ENCODE assay signal across 10 mouse cellular contexts in the genomic region with DNA sequence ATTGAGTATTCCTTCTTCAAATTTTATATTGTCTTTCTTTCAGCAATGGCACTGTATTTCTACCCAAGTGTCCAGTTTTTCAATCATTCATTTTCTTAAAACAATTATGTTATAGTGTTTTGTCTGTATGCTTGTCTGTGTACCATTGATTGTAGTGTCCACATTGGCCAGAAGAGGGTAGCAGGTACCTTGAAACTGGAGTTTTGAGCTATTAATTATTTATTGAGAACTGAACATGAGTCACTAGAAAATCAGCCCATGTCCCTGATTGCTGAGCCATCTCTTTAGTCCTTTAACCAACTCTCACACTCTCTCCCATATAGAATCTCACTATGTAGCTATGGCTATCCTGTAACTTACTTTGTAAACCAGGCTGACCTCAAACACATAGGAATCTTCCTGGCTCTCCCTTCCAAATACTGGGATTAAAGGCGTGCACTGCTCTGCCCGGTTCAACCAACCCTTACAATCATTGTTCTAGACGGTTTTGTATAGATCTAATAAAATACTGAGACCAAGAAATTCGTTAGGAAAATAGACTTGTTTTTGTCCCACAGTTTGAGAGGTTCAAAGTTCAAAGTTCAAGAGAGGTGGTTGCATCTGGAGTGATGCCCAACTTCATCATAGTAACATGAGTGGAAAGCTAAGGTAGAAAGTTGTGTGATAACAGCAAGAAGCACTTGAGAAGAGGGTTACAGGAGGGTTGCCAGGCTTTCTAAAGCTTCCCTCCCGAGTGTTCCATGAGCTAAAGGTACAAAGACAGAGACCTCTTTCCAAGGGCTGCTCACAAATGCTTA.
A peak's percentile ranks its signal among the peaks of the same experiment; 100 is the strongest.
DNase-seq lines count a peak whose midpoint lies in the region; ATAC-seq and TF ChIP-seq lines count a peak whose summit lies in the region.
"Had no signal": no experiment of that assay in that cellular context is flagged by ENCODE, and none has a peak within 500 bp of the region (broad histone marks: within the 10 kb centered on the region; RNA-seq: fewer than 3 reads in every experiment).

No protein-coding gene starts in this region.

- TF ChIP-seq CTCF in intestine, postnatal 0 days (IDR thresholded peaks at IDR 0.05; ENCODE audit: low read depth), result peak; percentile 30; the same call in 1 of the 2 replicates

- no peak overlapping the region for H3K27ac ChIP-seq in intestine, postnatal 0 days (ENCODE audit: low read depth, low read length)
- no peak overlapping the region for H3K27ac ChIP-seq in intestine, embryonic 15.5 days
- no peak overlapping the region for H3K27ac ChIP-seq in midbrain, embryonic 14.5 days (replicated peaks; ENCODE audit: low read depth, low read length)
- H3K27ac ChIP-seq in midbrain, embryonic 10.5 days (replicated peaks), result no peak overlapping the region
- H3K27ac ChIP-seq in limb, embryonic 10.5 days, result no peak overlapping the region
- no peak overlapping the region for H3K27ac ChIP-seq in heart, embryonic 12.5 days (ENCODE audit: poor library complexity, severe bottlenecking)
- H3K27ac ChIP-seq: gastrocnemius, adult 2 months; liver, embryonic 13.5 days; stomach, embryonic 15.5 days had no signal

- 59% methylated on average over 5 of the region's 5 CpGs for WGBS in intestine, postnatal 0 days
- 62% methylated on average over 5 of the region's 5 CpGs for WGBS in intestine, embryonic 15.5 days
- WGBS in midbrain, embryonic 14.5 days, result 68% methylated on average over 5 of the region's 5 CpGs
- WGBS in midbrain, embryonic 10.5 days, result 72% methylated on average over 5 of the region's 5 CpGs
- 73% methylated on average over 5 of the region's 5 CpGs for WGBS in limb, embryonic 10.5 days
- WGBS in heart, embryonic 12.5 days, result 62% methylated on average over 5 of the region's 5 CpGs

- H3K9ac ChIP-seq in intestine, postnatal 0 days (ENCODE audit: low read depth, low read length), result no peak overlapping the region
- H3K9ac ChIP-seq in intestine, embryonic 15.5 days, result no peak overlapping the region
- H3K9ac ChIP-seq in midbrain, embryonic 14.5 days (replicated peaks; ENCODE audit: low read length), result no peak overlapping the region
- no peak overlapping the region for H3K9ac ChIP-seq in heart, embryonic 12.5 days
- H3K9ac ChIP-seq: liver, embryonic 13.5 days; stomach, embryonic 15.5 days had no signal

- H3K36me3 ChIP-seq in intestine, postnatal 0 days (ENCODE audit: control insufficient read depth, insufficient read depth), result no peaks in the 10 kb centered on the region
- no peaks in the 10 kb centered on the region for H3K36me3 ChIP-seq in intestine, embryonic 15.5 days
- no peaks in the 10 kb centered on the region for H3K36me3 ChIP-seq in midbrain, embryonic 14.5 days (ENCODE audit: control insufficient read depth, insufficient read depth, low read length)
- no peaks in the 10 kb centered on the region for H3K36me3 ChIP-seq in midbrain, embryonic 10.5 days
- no peaks in the 10 kb centered on the region for H3K36me3 ChIP-seq in limb, embryonic 10.5 days
- H3K36me3 ChIP-seq in heart, embryonic 12.5 days, result no peaks in the 10 kb centered on the region
- H3K36me3 ChIP-seq: liver, embryonic 13.5 days; stomach, embryonic 15.5 days had no signal

- H3K4me3 ChIP-seq in intestine, postnatal 0 days (ENCODE audit: low read depth, low read length), result no peak overlapping the region
- no peak overlapping the region for H3K4me3 ChIP-seq in intestine, embryonic 15.5 days (replicated peaks)
- H3K4me3 ChIP-seq in midbrain, embryonic 14.5 days (replicated peaks; ENCODE audit: low read depth, low read length), result no peak overlapping the region
- H3K4me3 ChIP-seq in midbrain, embryonic 10.5 days, result no peak overlapping the region
- H3K4me3 ChIP-seq in limb, embryonic 10.5 days, result no peak overlapping the region
- no peak overlapping the region for H3K4me3 ChIP-seq in heart, embryonic 12.5 days
- H3K4me3 ChIP-seq: gastrocnemius, adult 2 months; liver, embryonic 13.5 days; stomach, embryonic 15.5 days had no signal

- H3K4me1 ChIP-seq in intestine, postnatal 0 days (replicated peaks; ENCODE audit: control insufficient read depth, insufficient read depth, low read length), result no peaks in the 10 kb centered on the region
- H3K4me1 ChIP-seq in intestine, embryonic 15.5 days (replicated peaks), result no peaks in the 10 kb centered on the region
- H3K4me1 ChIP-seq in midbrain, embryonic 14.5 days (ENCODE audit: control insufficient read depth, insufficient read depth, low read length), result no peaks in the 10 kb centered on the region
- H3K4me1 ChIP-seq in midbrain, embryonic 10.5 days, result no peaks in the 10 kb centered on the region
- H3K4me1 ChIP-seq in limb, embryonic 10.5 days, result no peaks in the 10 kb centered on the region
- H3K4me1 ChIP-seq in heart, embryonic 12.5 days (replicated peaks), result no peaks in the 10 kb centered on the region
- H3K4me1 ChIP-seq: liver, embryonic 13.5 days; stomach, embryonic 15.5 days had no signal

- DNase-seq in midbrain, embryonic 14.5 days, result peak; percentile 60
- DNase-seq in midbrain, embryonic 10.5 days (ENCODE audit: low spot score), result no peak
- DNase-seq in brain, adult 2 months (ENCODE audit: low read depth, low spot score), result peak; percentile 19
- no peak for DNase-seq in limb, embryonic 10.5 days (ENCODE audit: low spot score)
- DNase-seq: gastrocnemius, adult 2 months; liver, embryonic 13.5 days had no signal

- H3K4me2 ChIP-seq in intestine, postnatal 0 days (replicated peaks; ENCODE audit: low read depth), result no peak overlapping the region
- no peak overlapping the region for H3K4me2 ChIP-seq in intestine, embryonic 15.5 days (replicated peaks)
- no peak overlapping the region for H3K4me2 ChIP-seq in midbrain, embryonic 14.5 days (ENCODE audit: low read length)
- H3K4me2 ChIP-seq in heart, embryonic 12.5 days, result no peak overlapping the region
- H3K4me2 ChIP-seq: liver, embryonic 13.5 days; stomach, embryonic 15.5 days had no signal

- H3K9me3 ChIP-seq in intestine, postnatal 0 days (ENCODE audit: control insufficient read depth), result no peaks in the 10 kb centered on the region
- no peaks in the 10 kb centered on the region for H3K9me3 ChIP-seq in intestine, embryonic 15.5 days
- H3K9me3 ChIP-seq in midbrain, embryonic 14.5 days (ENCODE audit: control insufficient read depth, low read length), result no peaks in the 10 kb centered on the region
- no peaks in the 10 kb centered on the region for H3K9me3 ChIP-seq in midbrain, embryonic 10.5 days (replicated peaks)
- H3K9me3 ChIP-seq in limb, embryonic 10.5 days (replicated peaks), result no peaks in the 10 kb centered on the region
- no peaks in the 10 kb centered on the region for H3K9me3 ChIP-seq in heart, embryonic 12.5 days (replicated peaks)
- H3K9me3 ChIP-seq: liver, embryonic 13.5 days; stomach, embryonic 15.5 days had no signal

- no peaks in the 10 kb centered on the region for H3K27me3 ChIP-seq in intestine, postnatal 0 days (replicated peaks; ENCODE audit: control insufficient read depth, insufficient read depth, low read length)
- no peaks in the 10 kb centered on the region for H3K27me3 ChIP-seq in intestine, embryonic 15.5 days (replicated peaks)
- no peaks in the 10 kb centered on the region for H3K27me3 ChIP-seq in midbrain, embryonic 14.5 days (ENCODE audit: control insufficient read depth, insufficient read depth, low read length)
- no peaks in the 10 kb centered on the region for H3K27me3 ChIP-seq in midbrain, embryonic 10.5 days (ENCODE audit: low read depth, poor library complexity, severe bottlenecking)
- H3K27me3 ChIP-seq in limb, embryonic 10.5 days (ENCODE audit: low read depth, poor library complexity, severe bottlenecking), result no peaks in the 10 kb centered on the region
- no peaks in the 10 kb centered on the region for H3K27me3 ChIP-seq in heart, embryonic 12.5 days (replicated peaks)
- H3K27me3 ChIP-seq: liver, embryonic 13.5 days; stomach, embryonic 15.5 days had no signal

- ATAC-seq in intestine, postnatal 0 days, result no peak
- ATAC-seq in intestine, embryonic 15.5 days, result no peak
- ATAC-seq in midbrain, embryonic 14.5 days (ENCODE audit: low FRiP score, low TSS enrichment), result no peak
- no peak for ATAC-seq in heart, embryonic 12.5 days (ENCODE audit: insufficient number of reproducible peaks, low FRiP score)

Comparison
In these comparisons a context has a peak if more than half of its experiments do, and no peak if none do; other contexts are left out.
1. DNase-seq: peak in midbrain, embryonic 14.5 days (single experiment) and brain, adult 2 months (single experiment); none in midbrain, embryonic 10.5 days (single experiment) and limb, embryonic 10.5 days (single experiment).